Mouse (Mus musculus) telencephalon, adult 2 months (tissue): ENCODE results near the gene Chd2.
"Not testable (repeated sequence)": the region's sequence is repeated elsewhere in the genome, so short reads cannot be mapped to it uniquely, and the experiment has no call there.

Experiments used
- DNase-seq: peaks from one replicate; pipeline ENCODE4 v3.0.0-alpha.2; 2011; ENCODE audit warnings: low read depth, low spot score

The Chd2 gene

GRCm38 (mm10) chr7:73521277-73522193, 20.1 kb downstream of the Chd2 start:
- no peak for DNase-seq

- no peak for DNase-seq
These were observed 21.4 kb downstream of the Chd2 start for GRCm38 (mm10) chr7:73520231-73520630.

- DNase-seq = no peak
These were observed 22.4 kb downstream of the Chd2 start for GRCm38 (mm10) chr7:73519060-73519796.

GRCm38 (mm10) chr7:73518373-73518980, 23.2 kb downstream of the Chd2 start:
- DNase-seq = not testable (repeated sequence)

- no peak for DNase-seq
These were observed 24.1 kb downstream of the Chd2 start for GRCm38 (mm10) chr7:73517432-73518054.

GRCm38 (mm10) chr7:73516820-73517219, 24.8 kb downstream of the Chd2 start:
- no peak for DNase-seq

- DNase-seq = no peak
These were observed 27.1 kb downstream of the Chd2 start for GRCm38 (mm10) chr7:73514560-73514959.

GRCm38 (mm10) chr7:73512422-73512821, 29.2 kb downstream of the Chd2 start:
- DNase-seq = no peak

GRCm38 (mm10) chr7:73508688-73509087, 32.9 kb downstream of the Chd2 start:
- DNase-seq = no peak

GRCm38 (mm10) chr7:73507491-73507890, 34.1 kb downstream of the Chd2 start:
- no peak for DNase-seq

GRCm38 (mm10) chr7:73506852-73507251, 34.8 kb downstream of the Chd2 start:
- no peak for DNase-seq

- DNase-seq = no peak
These were observed 36.4 kb downstream of the Chd2 start for GRCm38 (mm10) chr7:73505266-73505665.

- DNase-seq = no peak
These were observed 43.4 kb downstream of the Chd2 start for GRCm38 (mm10) chr7:73498200-73498599.

GRCm38 (mm10) chr7:73489261-73489660, 52.4 kb downstream of the Chd2 start:
- no peak for DNase-seq

- DNase-seq = no peak
These were observed 60.5 kb downstream of the Chd2 start for GRCm38 (mm10) chr7:73481094-73481493.

GRCm38 (mm10) chr7:73479506-73479905, 62.1 kb downstream of the Chd2 start:
- DNase-seq = no peak

- DNase-seq = no peak
These were observed 63.2 kb downstream of the Chd2 start for GRCm38 (mm10) chr7:73478157-73479058.

- DNase-seq = no peak
These were observed 73.9 kb downstream of the Chd2 start for GRCm38 (mm10) chr7:73467741-73468140.

GRCm38 (mm10) chr7:73463546-73463945, 78.1 kb downstream of the Chd2 start:
- DNase-seq = no peak

- DNase-seq = no peak
These were observed 87.5 kb downstream of the Chd2 start for GRCm38 (mm10) chr7:73454113-73454512.
